Mouse (Mus musculus) adrenal gland (tissue): Measurements from ENCODE around the gene Ppif.

Experiments
- intact Hi-C: fragments of 180-260 bp; cut with DNase I; formaldehyde crosslinking; loops from one replicate; pipeline ENCODE4 v1.15.1; 2025
- long read RNA-seq, 2 experiments: library from polyadenylated mRNA; unstranded; transcript quantifications; one replicate each; pipeline ENCODE4 v2.0.0; 2020; ENCODE audit warnings: borderline replicate concordance in 1 of 2; ENCODE audit not compliant: insufficient replicate concordance in 1 of 2

Ppif gene
- long read RNA-seq, experiment 1, transcript Ppif-201 (6 exons, 1,549 nt) = major isoform, 20 of 22 reads
- long read RNA-seq, experiment 1, partial matches to known transcripts = 1 of 22 reads
- long read RNA-seq, experiment 1, other reads (novel, unspliced or antisense) = 1 of 22 reads
- long read RNA-seq, experiment 2, transcript Ppif-201 (6 exons, 1,549 nt) = major isoform, 15 of 15 reads
- long read RNA-seq, experiment 2, partial matches to known transcripts = 0 of 15 reads
- long read RNA-seq, experiment 2, other reads (novel, unspliced or antisense) = 0 of 15 reads

DNA sequence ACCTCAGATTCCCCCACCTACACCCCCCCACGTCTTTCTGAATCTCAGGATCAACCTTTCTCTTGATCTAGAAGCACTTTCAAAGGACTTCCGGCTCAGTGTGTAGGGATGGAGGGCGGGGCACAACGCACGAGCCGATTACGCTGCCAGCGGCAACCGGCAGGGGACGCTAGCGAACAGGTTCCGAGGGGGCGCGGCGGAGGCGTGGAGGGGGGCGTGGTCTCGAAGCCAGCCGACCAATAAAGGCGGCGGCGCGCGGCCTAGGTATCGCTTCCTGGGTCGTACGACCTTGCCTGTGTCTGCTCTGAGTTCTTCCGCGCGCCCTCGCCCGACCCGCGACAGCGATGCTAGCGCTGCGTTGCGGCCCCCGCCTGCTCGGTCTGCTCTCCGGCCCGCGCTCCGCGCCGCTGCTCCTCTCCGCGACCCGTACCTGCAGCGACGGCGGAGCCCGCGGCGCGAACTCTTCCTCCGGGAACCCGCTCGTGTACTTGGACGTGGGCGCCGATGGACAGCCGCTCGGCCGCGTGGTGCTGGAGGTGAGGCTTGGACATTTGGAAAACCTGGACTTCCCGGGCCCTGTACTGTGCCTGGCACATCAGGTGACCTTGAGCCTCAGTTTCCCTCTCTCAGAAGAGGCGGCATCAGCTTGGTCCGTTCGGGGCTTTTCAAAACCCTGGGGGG, at the start of gene Ppif:
Ppif (plus strand) TSS at position 267 of the 681 bp plus-strand sequence.
- intact Hi-C loops = loop anchor here (10.0 kb wide), 2 partner anchors 239 to 1189 kb away; partner anchors contain the start of gene Zmiz1

DNA sequence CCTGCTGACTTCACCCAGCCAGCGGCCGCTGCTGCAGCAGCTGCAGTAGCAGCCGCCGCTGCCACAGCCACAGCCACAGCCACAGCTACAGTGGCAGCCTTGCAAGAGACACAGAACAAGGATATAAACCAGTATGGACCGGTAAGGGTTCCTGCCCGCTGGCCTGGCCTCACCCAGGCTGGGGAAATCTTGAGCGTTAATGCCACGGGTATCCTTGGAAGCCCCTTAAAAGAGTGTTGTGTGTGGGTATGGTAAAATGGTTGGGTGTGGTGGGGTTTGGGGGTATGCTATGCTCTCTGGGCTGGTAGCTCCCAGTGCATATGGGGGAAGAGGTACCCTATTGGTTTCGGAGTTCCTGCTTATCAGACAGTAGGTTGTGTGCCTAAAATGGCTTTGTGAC, 48.2 kb upstream of the Ppif start:
- intact Hi-C loops = no loop called here

DNA sequence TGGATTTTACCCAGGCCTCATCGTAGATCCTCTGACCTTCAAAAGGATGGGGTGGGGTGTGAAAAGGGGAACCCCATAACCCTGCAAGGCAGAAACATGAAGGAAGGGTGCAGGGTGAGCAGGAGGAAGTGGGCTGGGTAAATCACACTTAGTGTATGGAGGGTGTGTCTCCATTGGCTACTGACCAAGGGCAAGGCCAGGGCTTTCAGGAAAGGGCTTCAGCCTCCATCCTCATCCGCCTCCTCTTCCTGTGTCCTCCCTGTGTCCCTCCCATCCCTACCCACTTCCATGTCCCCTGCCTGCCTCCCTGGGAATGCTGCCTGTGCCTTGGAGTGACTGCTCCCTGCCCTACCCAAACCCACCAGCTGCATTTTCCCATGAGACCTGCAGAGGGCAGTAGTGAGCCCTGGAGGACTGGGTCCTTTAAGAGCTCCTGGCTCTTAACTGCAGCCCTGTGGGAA, 47.8 kb upstream of the Ppif start:
- intact Hi-C loops = no loop called here

DNA sequence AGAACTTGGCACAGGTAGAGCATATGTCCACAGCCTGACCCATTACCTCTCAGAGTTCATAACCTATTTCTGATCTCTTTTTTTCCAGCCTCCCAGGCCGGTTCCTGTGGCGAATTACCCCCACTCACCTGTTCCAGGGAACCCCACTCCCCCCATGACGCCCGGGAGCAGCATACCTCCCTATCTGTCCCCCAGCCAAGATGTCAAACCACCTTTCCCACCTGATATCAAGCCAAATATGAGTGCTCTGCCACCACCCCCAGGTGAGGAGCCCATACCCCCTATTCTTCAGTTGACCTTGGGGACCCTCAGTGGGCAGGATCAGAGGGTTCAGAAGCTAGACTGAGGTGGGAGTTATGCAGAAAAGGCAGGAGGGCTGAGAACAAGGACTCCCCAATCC, 42.8 kb upstream of the Ppif start:
- intact Hi-C loops = no loop called here

DNA sequence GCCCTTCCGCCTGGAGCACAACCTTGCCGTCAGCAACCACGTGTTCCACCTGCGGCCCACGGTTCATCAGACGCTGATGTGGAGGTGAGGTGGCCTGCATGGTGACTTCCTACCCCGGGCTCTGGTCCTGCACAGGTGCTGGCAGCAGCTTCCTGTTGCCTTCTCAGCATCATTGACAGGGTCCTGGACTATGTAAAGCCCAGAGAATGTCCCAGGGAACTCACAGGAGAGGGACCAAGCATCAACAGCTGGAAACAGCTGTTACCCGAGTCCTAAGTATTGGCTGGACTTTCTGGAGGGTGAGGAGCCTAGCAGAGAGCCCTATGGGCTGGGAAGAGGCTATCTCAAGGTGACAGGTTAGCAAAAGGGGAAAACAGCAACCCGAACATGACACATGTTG, 42.0 kb upstream of the Ppif start:
- intact Hi-C loops = no loop called here

DNA sequence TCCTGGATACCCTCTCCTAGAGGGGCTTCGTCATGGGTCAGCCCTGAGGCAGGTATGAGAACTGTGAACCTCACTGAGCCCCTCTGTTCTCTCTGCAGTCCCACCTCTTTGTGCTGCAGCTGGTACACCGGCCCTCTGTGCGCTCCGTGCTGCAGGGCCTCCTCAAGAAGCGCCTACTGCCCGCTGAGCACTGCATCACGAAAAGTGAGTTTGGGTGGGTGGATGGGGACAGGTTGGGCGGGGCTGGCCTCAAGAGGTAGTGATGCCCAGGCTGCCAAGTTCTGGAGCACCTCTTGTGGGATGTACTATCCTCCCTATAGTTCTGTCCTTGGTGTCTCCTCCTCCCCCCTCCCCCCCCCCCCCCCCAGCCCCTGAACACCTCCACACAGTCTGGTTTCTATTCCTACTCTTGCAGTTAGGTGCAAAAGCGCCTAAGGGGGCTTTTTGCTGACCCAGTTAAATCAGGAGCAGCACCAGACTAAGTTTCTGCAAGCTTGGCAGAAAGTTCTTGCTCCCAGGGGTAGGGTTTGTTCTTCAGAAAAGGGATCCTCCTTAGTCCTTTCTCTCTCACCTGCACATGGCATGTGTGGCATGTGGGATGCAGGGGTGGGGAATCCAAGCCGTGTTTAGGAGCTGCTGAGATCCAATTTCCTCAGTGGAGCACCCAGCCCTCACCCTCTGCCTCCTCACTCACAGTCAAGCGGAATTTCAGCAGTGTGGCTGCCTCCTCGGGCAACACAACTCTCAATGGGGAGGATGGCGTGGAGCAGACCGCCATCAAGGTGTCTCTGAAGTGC, 39.4 kb upstream of the Ppif start:
- intact Hi-C loops = no loop called here

DNA sequence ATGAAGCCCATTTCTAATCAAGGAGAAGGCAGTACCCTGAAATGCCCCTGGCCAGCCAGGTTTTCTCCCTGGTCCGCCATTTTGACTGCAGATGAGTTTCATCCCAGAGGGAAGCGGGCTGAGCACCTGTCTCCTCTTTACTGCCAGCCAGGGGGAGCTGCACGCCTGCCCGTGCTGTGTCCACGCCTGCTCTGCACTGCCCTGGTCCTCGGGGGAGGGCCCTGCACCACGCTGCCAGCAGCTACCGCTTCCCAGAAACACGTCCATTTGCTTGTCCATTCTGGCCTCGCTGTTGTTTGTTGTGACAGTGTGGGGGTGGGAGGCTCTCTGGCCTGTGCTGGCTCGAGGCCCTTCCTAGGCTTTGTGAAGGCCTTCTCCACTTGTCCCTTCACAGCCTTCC, 33.3 kb upstream of the Ppif start:
- intact Hi-C loops = no loop called here

DNA sequence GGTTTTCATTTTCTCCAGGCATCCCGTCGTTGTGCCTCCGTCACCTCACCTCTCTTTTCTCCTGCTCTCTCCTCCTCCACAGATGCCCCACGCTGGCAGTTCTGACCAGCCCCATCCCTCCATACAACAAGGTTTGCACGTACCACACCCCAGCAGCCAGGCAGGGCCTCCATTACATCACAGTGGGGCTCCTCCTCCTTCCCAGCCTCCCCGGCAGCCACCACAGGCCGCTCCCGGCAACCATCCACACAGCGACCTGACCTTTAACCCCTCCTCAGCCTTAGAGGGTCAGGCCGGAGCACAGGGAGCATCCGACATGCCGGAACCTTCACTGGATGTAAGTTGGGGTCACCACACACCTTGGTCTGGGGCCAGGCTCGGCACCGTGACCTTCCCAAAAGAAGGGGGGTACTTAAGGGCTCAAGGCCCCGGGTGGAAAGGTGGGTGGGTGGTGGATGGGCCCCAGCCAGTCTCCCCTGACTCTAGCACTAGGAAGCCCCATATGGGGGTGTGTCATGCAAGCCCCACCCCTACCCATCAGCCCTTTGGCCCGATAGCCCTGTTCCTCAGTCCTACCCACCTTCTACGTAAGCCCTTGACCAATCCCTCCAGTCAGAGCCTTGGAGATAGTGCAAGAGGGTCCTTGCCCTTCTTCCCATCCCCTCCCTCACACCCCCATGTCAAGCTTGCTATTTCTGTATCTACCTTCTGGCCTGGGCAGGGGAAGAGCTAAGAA, 32.6 kb upstream of the Ppif start:
- intact Hi-C loops = no loop called here

DNA sequence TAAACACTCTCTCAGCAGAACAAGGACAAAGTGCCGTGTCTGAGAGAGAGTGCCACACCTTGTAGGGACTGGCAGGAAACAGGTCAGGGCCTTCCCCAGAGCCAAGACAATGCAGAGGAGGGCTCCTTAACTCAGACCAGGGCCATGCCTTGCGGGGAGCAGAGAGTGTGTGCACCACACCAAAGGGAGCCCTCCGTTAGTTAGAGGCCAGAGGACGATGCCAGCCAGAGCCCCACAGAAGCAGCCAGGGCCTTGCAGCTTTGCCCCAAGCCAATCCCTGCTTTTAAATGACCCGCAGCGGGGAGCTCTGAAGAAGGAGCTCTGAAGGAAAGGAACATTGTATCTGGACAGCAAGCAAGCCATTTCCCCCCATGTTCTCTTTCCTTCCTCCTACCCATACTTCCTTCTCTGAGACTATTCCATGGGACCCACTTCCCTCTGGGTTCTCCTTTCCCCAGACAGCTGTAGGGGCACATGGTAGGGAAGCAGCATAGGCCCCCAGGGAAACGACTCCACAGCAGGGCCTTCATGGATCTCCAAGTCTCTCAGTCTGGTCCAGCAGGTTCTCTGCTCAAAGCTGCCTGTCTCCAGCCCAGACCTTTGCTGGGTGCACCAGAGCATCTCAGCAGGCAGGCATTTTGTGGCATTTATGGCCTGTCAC, 30.2 kb upstream of the Ppif start:
- intact Hi-C loops = no loop called here

DNA sequence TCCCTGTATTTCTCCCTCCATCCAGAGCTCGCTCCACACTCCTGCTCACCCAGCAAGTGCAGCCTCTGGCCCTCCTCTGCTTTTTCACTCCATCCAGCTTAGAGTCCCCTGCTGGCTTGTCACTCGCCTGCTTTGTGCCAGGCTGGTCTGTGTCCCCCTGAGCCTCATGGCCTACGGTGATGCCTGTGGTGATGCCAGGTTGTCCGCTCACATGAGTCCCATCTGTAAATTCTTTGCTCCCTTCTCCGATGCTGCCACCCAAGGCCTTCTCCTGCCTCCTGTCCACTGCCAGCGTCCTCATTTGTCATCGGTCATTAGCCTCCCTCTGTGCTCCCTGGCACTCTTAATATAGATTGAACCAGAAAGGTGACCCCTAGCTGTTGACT, 29.7 kb upstream of the Ppif start:
- intact Hi-C loops = no loop called here

DNA sequence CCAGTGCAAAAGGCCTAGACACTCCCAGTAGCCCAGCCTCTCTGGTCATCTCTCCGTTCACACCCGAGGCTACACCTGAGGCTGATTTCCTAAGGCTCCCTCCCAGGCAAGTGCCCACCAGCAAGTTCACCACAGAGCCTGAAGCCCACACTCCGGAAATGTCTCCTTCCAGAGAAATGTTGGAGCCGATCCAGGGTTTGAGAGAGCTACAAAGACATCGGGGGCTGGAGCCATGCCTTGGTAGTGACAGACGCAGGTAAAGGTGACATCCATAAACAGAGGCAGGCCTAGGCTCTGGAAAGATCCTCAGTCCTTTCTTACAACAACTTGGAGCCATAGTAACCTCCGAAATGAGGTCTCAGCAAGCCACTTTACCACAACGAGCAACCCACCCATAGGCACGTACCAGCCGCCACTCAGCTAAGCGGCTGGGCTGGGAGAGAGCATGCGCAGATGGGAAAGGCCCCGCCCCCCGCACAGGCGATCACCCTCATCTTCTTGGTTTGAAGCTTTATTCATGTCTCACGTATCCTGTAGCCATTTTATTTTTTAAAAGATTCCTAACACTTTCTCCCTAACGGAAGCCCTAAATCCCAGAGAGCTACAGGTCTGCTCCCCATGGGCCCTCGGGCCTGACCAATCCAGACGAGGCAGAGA, 28.5 kb upstream of the Ppif start:
- intact Hi-C loops = no loop called here

DNA sequence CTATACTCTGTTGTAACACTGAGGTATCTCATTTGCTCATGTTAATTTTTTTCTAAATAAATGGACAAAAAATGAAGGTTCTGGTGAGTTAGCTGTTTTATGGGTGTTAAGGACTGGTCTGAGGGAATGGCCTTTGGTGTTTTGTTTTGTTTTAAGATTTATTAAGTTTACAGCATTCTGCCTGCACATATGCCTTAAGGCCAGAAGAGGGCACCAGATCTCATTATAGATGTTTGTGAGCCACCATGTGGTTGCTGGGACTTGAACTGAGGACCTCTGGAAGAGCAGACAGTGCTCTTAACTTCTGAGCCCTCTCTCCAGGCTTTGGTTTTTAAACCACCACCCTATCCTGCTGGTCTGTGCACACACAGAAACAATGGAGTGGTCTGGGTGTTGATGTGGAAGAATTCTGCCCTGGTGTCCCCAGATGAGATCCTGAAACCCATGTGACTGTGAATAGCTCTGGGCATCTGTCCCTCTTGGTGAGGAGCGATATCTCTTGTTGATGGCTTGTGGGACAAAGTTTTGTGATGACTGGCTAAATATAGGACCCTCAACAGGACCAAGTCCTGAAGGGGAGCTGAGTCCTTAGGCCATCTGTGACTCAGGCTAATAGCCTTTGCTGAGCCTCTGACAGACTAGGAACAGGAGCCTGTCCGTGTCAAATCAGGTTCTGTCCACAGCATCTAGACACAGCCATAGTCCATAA, 27.1 kb upstream of the Ppif start:
- intact Hi-C loops = no loop called here

DNA sequence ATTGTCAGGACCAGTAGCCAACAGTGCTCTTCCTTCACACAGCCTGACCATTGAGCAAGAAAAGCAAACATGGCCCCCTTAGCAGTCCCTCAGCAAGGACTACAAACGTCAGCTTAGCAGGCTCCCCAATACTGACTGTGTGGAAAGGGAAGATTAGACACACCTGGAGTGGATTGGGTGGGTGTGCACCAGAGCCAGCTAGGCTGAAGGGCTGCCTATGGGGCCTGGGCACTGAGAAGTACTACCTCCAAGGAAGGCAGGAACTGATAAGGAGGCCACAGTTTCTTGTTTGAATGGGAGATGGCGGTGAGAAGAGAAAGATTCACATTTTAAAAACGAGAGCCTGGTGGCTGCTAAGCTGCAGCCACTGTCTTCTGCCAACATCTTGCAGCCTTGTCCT, 26.4 kb upstream of the Ppif start:
- intact Hi-C loops = no loop called here

DNA sequence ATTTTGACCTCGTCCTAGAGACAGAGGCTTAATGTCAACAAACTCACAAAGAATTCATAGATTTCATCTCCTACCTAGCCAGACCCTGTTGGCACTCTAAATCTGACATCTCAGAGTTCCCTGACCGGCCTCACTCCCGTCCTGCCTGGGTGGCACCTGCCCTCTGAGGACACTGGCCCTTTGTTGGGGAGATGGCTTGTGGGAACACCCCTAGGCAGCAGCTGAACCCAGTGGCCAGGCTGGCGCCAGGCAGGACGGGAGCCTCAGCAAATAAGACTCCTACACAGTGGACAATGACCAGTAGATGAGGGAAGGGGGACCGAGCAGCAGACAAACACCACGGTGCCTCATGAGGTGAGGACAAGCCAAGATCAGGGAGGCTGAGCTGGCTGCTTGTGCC, 14.3 kb upstream of the Ppif start:
- intact Hi-C loops = no loop called here

DNA sequence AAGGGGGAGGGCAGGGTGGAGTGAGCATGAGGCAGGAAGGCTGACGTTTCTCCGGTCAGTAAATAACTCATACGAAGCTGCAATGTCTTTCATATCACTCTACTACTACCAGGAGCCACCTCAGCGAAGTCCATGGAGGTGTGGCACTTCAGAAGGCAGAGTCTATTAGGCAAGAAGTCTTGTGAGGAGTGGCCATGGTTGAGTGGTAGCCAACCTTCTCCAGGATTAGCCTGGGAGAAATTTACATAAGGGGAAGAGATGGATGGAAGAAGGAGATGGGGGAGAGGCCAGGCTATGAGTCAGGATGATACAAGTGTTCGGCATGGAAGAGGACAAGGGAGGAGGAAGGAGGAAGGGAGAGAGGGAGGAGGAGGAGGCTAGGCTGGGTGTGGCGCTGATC, 11.9 kb upstream of the Ppif start:
- intact Hi-C loops = no loop called here

DNA sequence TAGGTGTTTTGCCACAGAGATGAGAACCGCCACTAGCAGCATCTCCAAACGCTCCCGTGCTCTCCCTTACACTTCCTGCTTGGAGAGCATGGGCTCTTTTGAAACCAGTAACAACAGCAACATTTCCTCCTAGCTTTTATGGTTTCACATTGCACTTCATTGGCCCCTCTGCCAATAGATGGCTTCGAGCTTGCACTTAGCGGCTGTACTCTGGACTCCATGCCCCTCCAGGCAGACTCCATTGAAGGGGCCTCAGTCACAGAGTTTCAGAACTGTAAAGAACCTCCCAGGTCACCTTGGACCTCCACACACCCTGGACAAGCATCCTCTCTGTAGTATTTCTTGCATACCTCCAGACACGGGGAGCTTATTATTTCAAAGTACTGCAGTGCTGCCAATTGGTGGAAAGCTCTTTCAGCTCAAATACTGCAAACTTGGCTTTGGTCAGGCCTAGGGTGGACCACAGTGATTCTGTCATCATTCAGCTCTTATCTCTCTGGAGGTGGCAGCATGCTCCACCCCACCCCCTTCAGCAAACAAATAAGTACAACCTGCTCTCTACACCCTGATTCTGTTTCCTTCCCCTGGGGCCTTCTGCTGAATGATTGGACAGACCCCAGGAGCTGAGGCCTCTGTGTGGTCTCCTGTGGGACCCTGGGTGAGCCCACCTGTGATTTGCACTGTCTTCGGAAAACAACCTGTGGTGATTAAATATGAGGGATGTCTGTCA, 7.6 kb upstream of the Ppif start:
- intact Hi-C loops = no loop called here

DNA sequence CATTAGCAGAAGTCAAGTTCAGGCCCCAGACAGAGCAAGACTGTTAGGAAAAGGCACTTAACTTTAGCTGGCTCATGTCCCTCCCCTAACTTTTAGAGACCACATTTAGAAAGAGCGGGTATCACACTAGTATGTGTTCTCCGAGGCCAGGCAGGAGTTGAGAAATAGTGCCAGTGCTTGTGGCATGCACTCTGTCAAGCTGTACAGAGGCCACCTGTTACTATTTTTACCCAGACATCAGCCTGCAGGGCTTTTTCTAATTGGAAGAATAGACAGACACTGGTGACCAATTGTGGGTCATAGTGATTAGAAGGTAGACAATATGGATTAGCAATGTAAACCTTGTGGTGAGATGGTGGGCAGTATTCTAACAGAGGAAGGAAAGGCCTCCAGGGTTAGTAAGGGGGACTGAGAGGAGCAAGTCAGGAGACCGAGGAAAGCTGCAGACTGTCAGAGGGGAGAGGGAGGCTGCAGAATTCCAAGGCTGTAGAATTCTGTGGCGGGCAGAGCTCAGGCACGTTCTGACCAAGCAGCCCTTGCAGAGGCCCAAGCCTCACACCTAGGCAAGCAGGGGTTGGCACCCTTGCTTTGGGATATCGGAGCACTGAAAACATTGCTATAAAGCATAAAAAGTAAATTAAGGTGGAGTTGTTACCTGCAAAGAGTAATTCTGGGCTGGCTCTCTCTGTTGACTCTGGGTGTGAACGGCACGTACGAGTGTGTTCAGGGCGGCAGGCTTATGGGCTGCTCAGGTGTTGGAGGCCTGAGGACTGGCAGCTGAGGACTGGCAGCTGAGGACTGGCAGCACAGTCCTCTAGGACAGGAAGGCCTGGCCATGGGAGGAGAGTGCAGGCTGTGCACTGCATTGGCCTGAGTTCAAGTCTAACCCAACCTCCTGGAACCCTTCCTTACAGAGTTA, 6.7 kb upstream of the Ppif start:
- intact Hi-C loops = no loop called here
